Mouse (Mus musculus): ENCODE measurements around the gene Sumo3. TPM values are rescaled to one million over a fixed set of nuclear protein-coding genes. Genes with fewer than 3 reads are reported as not detected.

Gene Sumo3
- total and polyA plus RNA-seq, 2 experiments from 2014 or later = 218 to 348 TPM

DNA sequence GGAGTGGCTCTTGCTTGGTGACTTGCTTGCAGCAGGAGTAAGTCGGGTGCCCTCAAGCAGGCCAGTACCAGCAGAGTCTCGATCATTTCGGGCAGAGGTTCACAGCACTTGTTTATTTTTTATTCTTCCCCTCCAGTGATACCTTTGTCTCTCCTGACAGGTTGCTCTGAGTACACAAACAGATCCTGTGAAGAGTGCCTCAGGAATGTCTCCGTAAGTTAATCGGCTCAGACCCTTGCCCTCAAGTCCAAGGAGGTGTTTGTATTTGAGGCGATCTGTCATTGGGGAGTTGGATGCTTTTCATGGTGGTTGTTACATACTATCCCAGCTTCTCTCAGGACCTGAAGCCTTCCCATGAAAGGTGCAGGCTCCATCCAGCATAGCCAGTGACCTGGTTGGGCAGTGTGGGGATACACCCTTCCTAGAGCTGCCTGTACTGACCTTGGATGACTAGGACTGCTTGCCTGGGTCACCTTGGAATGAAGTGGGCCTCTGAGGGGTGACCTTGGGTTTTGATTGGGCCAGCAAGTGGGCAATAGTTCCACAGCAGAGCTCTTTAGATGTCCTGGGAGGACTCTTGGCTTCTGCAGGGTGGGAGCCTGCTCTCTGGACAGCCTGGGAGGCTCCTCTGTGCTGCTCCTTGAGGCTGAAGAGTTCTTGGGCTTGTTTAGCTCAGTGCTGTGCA is 18.7 kb upstream of the Sumo3 start:
- no peak for TF ChIP-seq CTCF (IDR thresholded peaks at IDR 0.05; ENCODE audit: low read depth)
- Histone ChIP-seq H3K4me1 (ENCODE audit: insufficient read depth, low read length) (0 out of 2 replicates have a peak, but pooled peaks cover 11% of the 10 kb centered on the region), H3K36me3 (ENCODE audit: insufficient read depth, low read length) (no peaks in the 10 kb centered on the region), H3K27ac (no peak overlapping the region), H3K4me3 (ENCODE audit: low read length) (no peak overlapping the region), H3K27me3 (ENCODE audit: insufficient read depth, low read length) (no peaks in the 10 kb centered on the region), H3K4me2 (ENCODE audit: low read depth, low read length) (no peak overlapping the region), H3K9ac (replicated peaks; ENCODE audit: low read length) (no peak overlapping the region), H3K9me3 (ENCODE audit: low read length) (no peaks in the 10 kb centered on the region)
- ATAC-seq (no peak), DNase-seq (ENCODE audit: low spot score) (no peak)
- WGBS = 90% methylated on average over 6 of the region's 6 CpGs

DNA sequence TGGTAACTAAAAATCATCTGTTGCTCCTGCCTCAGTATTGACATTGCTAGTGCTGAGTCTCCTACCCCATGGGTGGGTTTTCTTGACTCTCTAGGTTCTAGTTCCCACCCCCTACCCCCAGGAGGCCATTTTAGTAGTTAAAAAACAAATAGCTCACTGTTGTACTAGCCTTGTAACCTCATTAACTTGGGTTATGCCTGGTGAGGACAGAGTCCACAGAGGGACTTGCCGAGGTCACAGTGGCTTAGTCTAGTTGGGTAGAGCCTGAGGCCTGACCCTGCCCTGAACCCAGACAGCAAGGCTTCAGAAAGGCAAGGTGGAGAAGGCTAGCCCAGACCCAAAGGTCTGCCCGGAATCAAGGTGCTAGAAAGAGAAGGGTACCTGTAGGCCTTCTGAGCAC is 17.9 kb upstream of the Sumo3 start:
- ATAC-seq = no peak

DNA sequence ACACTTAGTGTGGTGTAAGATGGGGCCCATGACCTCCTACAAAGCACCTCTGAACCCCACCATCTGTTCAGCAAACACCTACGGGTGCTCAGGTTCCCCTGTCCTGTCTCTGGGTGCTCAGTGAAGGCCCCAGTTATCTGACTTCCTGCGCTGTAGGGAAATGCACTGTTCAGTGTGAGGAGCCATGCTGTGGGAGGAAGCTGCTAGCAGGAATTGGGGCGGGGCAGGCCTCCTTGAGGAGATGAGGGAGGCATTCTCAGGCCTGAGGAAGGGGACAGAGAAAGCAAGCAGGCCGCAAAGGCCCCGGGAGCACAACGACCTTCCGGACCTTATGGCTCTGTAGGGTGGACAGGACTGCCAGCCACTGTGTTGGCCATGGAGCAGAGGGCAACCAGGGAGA is 16.8 kb upstream of the Sumo3 start:
- DNase-seq (ENCODE audit: low spot score) (no peak), ATAC-seq (no peak)
- Histone ChIP-seq H3K9ac (replicated peaks; ENCODE audit: low read length) (no peak overlapping the region), H3K4me1 (ENCODE audit: insufficient read depth, low read length) (0 out of 2 replicates have a peak, but pooled peaks cover 3% of the 10 kb centered on the region), H3K9me3 (ENCODE audit: low read length) (no peaks in the 10 kb centered on the region), H3K36me3 (ENCODE audit: insufficient read depth, low read length) (peaks cover 16% of the 10 kb centered on the region), H3K27me3 (ENCODE audit: insufficient read depth, low read length) (no peaks in the 10 kb centered on the region), H3K4me2 (ENCODE audit: low read depth, low read length) (no peak overlapping the region), H3K4me3 (ENCODE audit: low read length) (no peak overlapping the region), H3K27ac (no peak overlapping the region)
- TF ChIP-seq CTCF (IDR thresholded peaks at IDR 0.05; ENCODE audit: low read depth) = no peak
- 84% methylated on average over 7 of the region's 7 CpGs for WGBS

More for the DNA sequence above, 17.9 kb upstream of the Sumo3 start:
- no peaks in the 10 kb centered on the region for H3K27me3 ChIP-seq (ENCODE audit: insufficient read depth, low read length)
- peaks cover 5% of the 10 kb centered on the region for H3K36me3 ChIP-seq (ENCODE audit: insufficient read depth, low read length)
- H3K4me1 ChIP-seq (ENCODE audit: insufficient read depth, low read length) = 0 out of 2 replicates have a peak, but pooled peaks cover 8% of the 10 kb centered on the region
- no peak for TF ChIP-seq CTCF (IDR thresholded peaks at IDR 0.05; ENCODE audit: low read depth)
- H3K27ac ChIP-seq = no peak overlapping the region
- no peak for DNase-seq (ENCODE audit: low spot score)
- WGBS = 81% methylated on average over 2 of the region's 2 CpGs
- H3K4me3 ChIP-seq (ENCODE audit: low read length) = no peak overlapping the region
- H3K4me2 ChIP-seq (ENCODE audit: low read depth, low read length) = no peak overlapping the region
- no peaks in the 10 kb centered on the region for H3K9me3 ChIP-seq (ENCODE audit: low read length)
- no peak overlapping the region for H3K9ac ChIP-seq (replicated peaks; ENCODE audit: low read length)

DNA sequence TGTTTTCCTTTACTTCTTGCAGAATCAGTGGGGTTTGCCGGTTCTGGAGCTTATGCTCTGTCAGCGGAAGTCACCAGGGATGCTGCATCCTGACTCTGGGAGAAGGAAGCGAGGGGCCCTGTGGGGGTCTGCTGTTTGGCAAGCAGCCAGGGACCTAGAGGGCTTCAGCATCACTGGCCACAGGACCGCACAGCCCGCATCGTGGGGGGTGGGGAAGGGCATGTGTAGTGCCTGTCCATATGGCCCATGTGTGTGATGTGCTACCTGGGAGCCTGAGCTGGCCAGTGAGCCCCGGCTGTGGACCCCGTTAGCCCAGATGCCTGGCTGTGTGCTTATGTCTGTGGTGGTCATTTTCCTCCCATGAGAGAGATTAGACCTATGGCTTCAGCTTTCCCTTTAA is 16.1 kb upstream of the Sumo3 start:
- no peak overlapping the region for H3K27ac ChIP-seq
- peaks cover 21% of the 10 kb centered on the region for H3K36me3 ChIP-seq (ENCODE audit: insufficient read depth, low read length)
- ATAC-seq (no peak), DNase-seq (ENCODE audit: low spot score) (no peak)
- H3K4me1 ChIP-seq (ENCODE audit: insufficient read depth, low read length) = 0 out of 2 replicates have a peak, but pooled peaks cover 3% of the 10 kb centered on the region
- TF ChIP-seq CTCF (IDR thresholded peaks at IDR 0.05; ENCODE audit: low read depth) = no peak
- no peak overlapping the region for H3K4me3 ChIP-seq (ENCODE audit: low read length)
- no peaks in the 10 kb centered on the region for H3K9me3 ChIP-seq (ENCODE audit: low read length)
- 61% methylated on average over 8 of the region's 8 CpGs for WGBS
- H3K9ac ChIP-seq (replicated peaks; ENCODE audit: low read length) = no peak overlapping the region
- no peak overlapping the region for H3K4me2 ChIP-seq (ENCODE audit: low read depth, low read length)
- no peaks in the 10 kb centered on the region for H3K27me3 ChIP-seq (ENCODE audit: insufficient read depth, low read length)

DNA sequence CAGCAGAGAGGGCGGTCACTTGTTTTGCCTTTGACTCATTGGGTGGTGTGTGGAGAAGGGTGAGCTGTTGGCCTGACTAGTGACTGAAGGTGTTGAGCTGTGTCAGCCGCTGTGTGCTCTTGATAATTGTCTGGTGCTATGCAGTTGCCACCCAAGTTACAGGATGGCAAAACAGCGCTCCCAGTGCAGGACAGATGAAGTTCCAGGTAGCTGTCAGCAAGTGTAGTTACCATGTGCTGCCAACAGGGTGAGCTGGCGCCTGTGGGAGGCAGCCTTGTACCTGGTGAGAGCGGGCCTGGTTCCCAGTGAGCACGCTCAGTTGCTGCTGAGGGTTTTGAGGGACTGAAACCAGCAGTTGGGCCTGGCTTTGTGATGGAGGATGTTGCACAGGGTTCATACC is 15.1 kb upstream of the Sumo3 start:
- H3K4me1 ChIP-seq (ENCODE audit: insufficient read depth, low read length) = 0 out of 2 replicates have a peak, but pooled peaks cover 3% of the 10 kb centered on the region
- no peak overlapping the region for H3K4me2 ChIP-seq (ENCODE audit: low read depth, low read length)
- ATAC-seq (peak; percentile 80), DNase-seq (ENCODE audit: low spot score) (peak; percentile 70)
- TF ChIP-seq CTCF (IDR thresholded peaks at IDR 0.05; ENCODE audit: low read depth) = peak; percentile 86
- 52% methylated on average over 6 of the region's 6 CpGs for WGBS
- peaks cover 30% of the 10 kb centered on the region for H3K36me3 ChIP-seq (ENCODE audit: insufficient read depth, low read length)
- no peak overlapping the region for H3K9ac ChIP-seq (replicated peaks; ENCODE audit: low read length)
- H3K4me3 ChIP-seq (ENCODE audit: low read length) = no peak overlapping the region
- H3K9me3 ChIP-seq (ENCODE audit: low read length) = no peaks in the 10 kb centered on the region
- H3K27me3 ChIP-seq (ENCODE audit: insufficient read depth, low read length) = no peaks in the 10 kb centered on the region
- H3K27ac ChIP-seq = no peak overlapping the region

DNA sequence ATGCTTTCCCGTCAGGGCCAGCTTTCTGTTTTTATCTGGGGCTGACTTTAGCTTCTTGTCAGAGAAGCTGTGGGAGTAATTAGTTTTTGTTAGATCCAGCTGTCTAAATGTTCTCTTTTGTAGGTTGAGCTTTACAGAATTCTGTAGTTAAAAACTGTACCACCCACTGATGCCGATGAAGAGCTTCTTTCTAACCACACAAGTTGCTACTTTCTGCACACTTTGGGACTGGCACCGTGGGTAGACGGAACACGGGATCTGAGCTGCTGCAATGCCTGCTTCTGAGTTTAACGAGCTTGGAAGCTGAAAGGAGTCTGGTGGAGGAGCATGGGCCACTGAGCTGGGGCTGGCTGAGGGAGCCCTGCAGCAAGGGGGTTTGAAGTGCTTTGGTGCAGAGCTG is 14.4 kb upstream of the Sumo3 start:
- WGBS = 63% methylated on average over 6 of the region's 6 CpGs
- H3K4me3 ChIP-seq (ENCODE audit: low read length) = no peak overlapping the region
- H3K9ac ChIP-seq (replicated peaks; ENCODE audit: low read length) = no peak overlapping the region
- H3K9me3 ChIP-seq (ENCODE audit: low read length) = no peaks in the 10 kb centered on the region
- no peak overlapping the region for H3K4me2 ChIP-seq (ENCODE audit: low read depth, low read length)
- DNase-seq (ENCODE audit: low spot score) = no peak
- no peak for ATAC-seq
- H3K4me1 ChIP-seq (ENCODE audit: insufficient read depth, low read length) = 0 out of 2 replicates have a peak, but pooled peaks cover 3% of the 10 kb centered on the region
- H3K36me3 ChIP-seq (ENCODE audit: insufficient read depth, low read length) = peaks cover 32% of the 10 kb centered on the region
- H3K27ac ChIP-seq = no peak overlapping the region
- TF ChIP-seq CTCF (IDR thresholded peaks at IDR 0.05; ENCODE audit: low read depth) = no peak
- no peaks in the 10 kb centered on the region for H3K27me3 ChIP-seq (ENCODE audit: insufficient read depth, low read length)

DNA sequence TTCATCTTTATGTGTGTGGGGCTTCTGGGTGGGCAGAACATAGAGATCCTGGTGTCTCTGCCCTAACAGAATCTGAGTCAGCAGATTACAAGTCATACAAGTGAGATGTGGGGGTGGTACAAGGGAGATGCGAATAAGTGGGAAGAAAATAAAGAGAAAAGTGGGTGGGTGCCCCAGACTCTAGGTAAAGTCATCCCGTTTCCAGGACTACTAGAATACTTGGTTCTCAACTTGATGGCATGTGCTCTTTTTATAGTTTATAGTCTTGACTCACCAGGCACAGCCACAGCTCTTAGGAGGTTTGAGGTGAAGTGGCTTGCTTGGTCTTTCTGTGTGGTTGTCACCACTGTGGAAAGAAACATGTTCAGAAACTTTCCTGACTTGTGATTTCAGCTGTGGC is 9.8 kb upstream of the Sumo3 start:
- TF ChIP-seq CTCF (IDR thresholded peaks at IDR 0.05; ENCODE audit: low read depth) = no peak
- no peaks in the 10 kb centered on the region for H3K4me1 ChIP-seq (ENCODE audit: insufficient read depth, low read length)
- peaks cover 56% of the 10 kb centered on the region for H3K36me3 ChIP-seq (ENCODE audit: insufficient read depth, low read length)
- no peak overlapping the region for H3K4me3 ChIP-seq (ENCODE audit: low read length)
- no peak overlapping the region for H3K4me2 ChIP-seq (ENCODE audit: low read depth, low read length)
- H3K9me3 ChIP-seq (ENCODE audit: low read length) = no peaks in the 10 kb centered on the region
- ATAC-seq (no peak), DNase-seq (ENCODE audit: low spot score) (no peak)
- 86% methylated on average over 2 of the region's 2 CpGs for WGBS
- H3K27me3 ChIP-seq (ENCODE audit: insufficient read depth, low read length) = no peaks in the 10 kb centered on the region
- H3K9ac ChIP-seq (replicated peaks; ENCODE audit: low read length) = no peak overlapping the region
- no peak overlapping the region for H3K27ac ChIP-seq
